Mouse (Mus musculus) thymus, postnatal 25 days (tissue): ENCODE results near the gene Rnf115.
"Not testable (repeated sequence)": the region's sequence is repeated elsewhere in the genome, so short reads cannot be mapped to it uniquely, and the experiment has no call there.

Experiments used
- DNase-seq: peaks from one replicate; pipeline ENCODE4 v3.0.0; 2022

Rnf115 gene

DNA sequence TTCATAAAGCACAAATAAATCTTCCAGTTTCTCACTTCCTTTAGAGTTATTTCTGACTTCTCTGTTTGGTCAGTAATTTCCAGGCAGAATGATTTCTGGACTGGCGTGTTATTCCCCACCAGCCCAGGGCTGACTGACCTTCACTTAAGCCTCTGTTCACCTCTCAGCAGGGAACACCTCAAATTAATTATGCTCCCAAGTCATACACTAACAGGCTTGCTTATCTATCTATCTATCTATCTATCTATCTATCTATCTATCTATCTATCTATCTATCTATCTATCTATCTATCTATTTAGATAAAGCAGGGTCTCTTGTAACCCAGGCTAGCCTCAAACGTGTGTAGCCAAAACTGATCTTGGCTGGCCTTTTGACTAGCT is 18.8 kb upstream of the Rnf115 start:
- DNase-seq = no peak

- DNase-seq = no peak
Observed at GRCm38 (mm10) chr3:96714286-96714685, 13.2 kb upstream of the Rnf115 start.

DNA sequence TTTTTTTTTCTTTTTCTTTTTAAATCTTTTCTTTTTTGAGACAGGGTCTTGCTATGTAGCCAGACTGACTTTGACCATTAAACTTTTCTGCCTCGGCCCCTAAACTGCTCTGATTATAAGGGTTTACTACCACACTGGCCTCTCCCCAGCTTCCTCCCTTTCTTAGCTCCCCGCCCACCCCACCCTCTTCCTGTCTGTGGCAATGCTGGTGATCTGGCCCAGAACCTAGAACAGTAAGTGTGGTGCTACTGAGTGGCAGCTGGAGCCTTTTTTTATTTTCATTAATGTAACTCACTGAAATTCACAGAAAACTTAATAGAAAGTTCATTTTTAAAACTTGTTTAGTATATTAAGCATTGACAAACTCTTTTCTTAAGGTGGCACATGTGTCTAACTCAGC is 11.6 kb upstream of the Rnf115 start:
- DNase-seq = no peak

GRCm38 (mm10) chr3:96719173-96719572 is 8.3 kb upstream of the Rnf115 start:
- peak; percentile 24 for DNase-seq

- DNase-seq = no peak
Observed at GRCm38 (mm10) chr3:96727828-96728633, 567 bp downstream of the Rnf115 start.

GRCm38 (mm10) chr3:96728634-96729402 is 1.4 kb downstream of the Rnf115 start:
- no peak for DNase-seq

DNA sequence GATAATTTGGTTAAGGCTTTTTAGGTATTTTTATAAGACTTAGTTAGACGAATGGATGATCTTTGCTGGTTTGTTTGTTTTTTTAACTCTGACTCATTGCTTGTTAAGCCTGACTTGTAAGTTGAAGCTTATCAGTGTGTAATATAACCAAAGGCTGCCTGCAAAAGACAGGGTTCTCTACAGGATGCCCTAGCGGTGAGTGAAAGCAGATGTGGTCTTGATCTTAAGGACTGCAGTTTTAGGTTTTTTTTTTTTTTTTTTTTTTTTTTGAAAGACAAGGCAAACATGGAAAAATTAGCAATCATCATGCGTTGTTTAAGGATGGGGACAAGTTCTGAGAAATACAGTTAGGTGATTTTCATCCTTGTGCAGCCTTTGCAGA is 1.9 kb downstream of the Rnf115 start:
- peak; percentile 16 for DNase-seq

DNA sequence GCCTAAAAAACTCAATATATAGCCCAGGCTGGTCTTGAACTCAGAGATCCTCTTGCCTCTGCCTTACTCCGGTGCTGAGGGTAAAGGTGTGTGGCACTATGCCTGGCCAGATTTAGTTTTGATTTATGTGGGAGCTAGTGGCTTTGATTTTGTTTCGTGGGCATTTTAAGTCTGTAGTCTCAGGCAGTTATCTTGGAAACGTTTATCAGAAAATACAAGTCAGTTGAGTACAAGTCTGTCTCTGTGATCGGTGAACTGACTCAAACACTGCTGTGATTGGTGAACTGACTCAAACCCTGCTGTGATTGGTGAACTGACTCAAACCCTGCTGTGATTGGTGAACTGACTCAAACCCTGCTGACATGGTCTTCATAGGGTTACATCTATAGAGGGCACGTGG is 3.3 kb downstream of the Rnf115 start:
- DNase-seq = no peak

- DNase-seq = no peak
Observed at GRCm38 (mm10) chr3:96733984-96734383, 6.5 kb downstream of the Rnf115 start.

DNA sequence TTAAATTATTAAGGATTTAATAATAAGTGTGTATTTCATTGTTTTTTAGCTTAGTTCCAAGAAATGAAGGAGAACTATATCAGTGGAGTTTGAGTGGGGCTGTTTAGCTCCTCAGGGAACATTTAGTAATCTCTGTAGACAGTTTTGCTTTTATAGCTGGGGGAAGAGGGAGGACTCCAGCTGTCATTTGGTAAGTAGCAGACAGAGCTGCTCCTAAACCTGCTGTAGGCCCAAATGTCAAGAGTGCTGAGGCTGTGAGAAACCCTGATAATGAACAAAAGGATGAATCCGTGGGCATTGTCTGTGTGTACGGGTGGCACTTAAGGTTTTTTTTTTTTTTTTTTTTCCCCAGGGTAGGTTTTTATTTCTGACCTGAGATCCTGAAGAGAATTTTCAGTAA is 7.7 kb downstream of the Rnf115 start:
- no peak for DNase-seq

GRCm38 (mm10) chr3:96737013-96737740 is 9.7 kb downstream of the Rnf115 start:
- DNase-seq = no peak

DNA sequence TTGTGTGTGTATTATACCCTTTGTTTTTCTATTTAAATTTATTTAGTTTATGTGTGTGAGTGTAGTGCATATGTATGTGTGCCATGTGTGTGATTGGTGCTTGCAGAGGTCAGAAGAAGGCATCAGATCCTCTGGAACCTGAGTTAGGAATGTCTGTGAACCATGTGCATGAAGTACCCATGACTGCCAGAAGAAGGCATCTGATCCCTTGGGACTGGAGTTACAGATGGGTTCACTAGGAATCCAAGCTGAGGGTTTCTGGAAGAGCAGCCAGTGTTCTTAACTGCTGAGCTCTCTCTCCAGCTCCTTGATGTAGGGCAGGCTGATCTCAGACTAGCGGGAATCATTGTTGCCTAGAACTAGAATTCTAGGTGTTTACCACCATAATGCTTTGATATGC is 10.5 kb downstream of the Rnf115 start:
- no peak for DNase-seq

DNA sequence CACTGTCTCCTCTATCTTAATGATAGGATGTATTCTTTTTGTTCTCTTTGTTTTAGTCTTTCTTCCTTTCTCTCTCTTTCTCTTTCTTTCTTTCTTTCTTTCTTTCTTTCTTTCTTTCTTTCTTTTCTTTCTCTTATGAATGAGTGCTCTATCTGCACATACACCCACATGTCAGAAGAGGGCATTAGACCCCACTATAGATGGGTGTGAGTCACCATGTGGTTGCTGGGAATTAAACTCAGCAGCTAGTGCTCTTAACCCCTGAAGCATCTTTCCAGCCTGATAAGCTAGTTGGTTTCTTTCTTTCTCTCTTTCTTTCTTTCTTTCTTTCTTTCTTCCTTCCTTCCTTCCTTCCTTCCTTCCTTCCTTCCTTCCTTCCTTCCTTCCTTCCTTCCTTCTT is 12.8 kb downstream of the Rnf115 start:
- not testable (repeated sequence) for DNase-seq

- no peak for DNase-seq
Observed at GRCm38 (mm10) chr3:96744348-96744747, 16.9 kb downstream of the Rnf115 start.

- DNase-seq = no peak
Observed at GRCm38 (mm10) chr3:96746829-96747228, 19.4 kb downstream of the Rnf115 start.

DNA sequence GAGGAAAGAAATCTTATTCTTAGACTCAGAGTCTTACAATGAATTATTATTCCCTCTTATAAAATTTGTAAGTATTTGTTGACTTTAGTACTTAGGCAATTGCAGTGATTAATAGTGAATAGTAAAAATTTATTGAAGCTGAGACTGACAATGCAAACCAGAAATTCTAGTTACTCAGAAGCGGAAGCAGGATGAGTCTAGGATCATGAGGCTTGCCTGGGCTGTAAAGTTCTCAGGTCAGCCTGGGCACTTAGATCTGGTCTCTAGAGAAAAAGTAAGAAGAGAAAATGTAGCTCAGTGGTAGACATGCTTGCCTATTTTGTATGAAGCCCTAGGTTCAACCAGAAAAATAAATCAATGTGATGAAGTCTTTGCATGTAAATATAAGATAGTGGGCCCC is 28.5 kb downstream of the Rnf115 start:
- DNase-seq = no peak

GRCm38 (mm10) chr3:96757691-96758090 is 30.2 kb downstream of the Rnf115 start:
- no peak for DNase-seq

GRCm38 (mm10) chr3:96759695-96760094 is 32.2 kb downstream of the Rnf115 start:
- DNase-seq = no peak

- DNase-seq = no peak
Observed at GRCm38 (mm10) chr3:96764528-96764927, 37.1 kb downstream of the Rnf115 start.

- DNase-seq = no peak
Observed at GRCm38 (mm10) chr3:96769971-96770370, 42.5 kb downstream of the Rnf115 start.

DNA sequence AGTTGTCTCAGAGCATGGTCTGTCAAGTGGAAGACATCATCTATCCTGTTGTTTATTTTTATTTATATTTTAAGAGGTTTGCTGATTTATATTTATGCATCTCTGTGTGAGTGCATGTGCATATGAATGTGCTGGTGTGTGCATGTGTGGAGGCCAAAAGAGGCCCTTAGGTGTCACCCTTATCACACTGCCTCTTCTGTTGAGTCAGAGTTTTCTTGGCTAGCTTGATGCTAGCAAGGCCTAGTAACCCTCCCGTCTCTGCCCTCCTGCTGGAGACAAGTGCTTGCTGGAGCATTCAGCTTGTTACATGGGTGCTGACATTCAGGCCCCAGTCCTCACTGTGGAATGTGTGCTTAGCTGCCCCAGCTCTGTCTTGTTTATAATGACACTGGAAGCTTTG is 45.5 kb downstream of the Rnf115 start:
- no peak for DNase-seq

DNA sequence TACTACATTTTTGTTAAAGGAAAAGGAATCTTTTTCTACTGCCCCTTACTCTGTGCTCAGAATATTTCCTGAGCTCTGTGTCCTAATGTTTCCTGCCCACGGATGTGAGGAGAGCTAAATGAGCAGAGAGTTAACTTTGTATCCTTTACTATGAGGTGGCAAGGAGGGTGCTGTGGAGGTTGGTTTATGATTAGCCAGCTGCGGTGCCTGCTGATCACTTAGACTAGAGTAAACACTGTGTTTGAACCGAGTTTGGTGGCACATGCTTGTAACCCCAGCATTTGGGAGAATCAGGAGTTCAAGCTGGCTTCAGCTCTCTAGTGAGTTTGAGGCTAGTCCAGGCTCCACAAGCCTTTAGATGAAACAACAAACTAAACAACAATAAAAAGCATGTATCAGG is 49.7 kb downstream of the Rnf115 start:
- DNase-seq = no peak

- no peak for DNase-seq
Observed at GRCm38 (mm10) chr3:96782236-96782635, 54.8 kb downstream of the Rnf115 start.

DNA sequence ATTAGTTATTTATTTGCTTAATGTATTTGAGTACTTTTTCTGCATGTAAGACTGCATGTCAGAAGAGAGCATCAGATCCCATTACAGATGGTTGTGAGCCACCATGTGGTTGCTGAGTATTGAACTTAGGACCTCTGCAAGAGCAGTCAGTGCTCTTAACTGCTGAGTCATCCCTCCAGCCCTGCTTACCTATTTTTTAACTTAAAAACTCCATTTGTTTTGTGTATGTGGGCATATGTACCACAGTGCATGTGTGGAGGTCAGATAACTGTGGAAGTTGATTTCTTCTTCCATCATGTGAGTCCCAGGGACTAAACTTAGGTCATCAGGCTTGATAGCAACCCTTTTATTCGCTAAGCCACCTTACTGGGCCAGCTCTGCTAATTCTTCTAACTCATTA is 60.3 kb downstream of the Rnf115 start:
- no peak for DNase-seq
